Mouse (Mus musculus) spleen, adult 2 months (tissue): Measurements from ENCODE around the gene Slc16a10.
"Not testable (repeated sequence)": the region's sequence is repeated elsewhere in the genome, so short reads cannot be mapped to it uniquely, and the experiment has no call there.

Experiments
- CTCF ChIP-seq: fragments of 200-500 bp; IDR thresholded peaks from 2 replicates; pipeline ENCODE4 v1.5.1; 2011; ENCODE audit warnings: mild to moderate bottlenecking, inconsistent platforms; ENCODE audit not compliant: insufficient read depth, insufficient read length, insufficient replicate concordance; ENCODE audit errors: extremely low read depth
- POLR2A ChIP-seq: fragments of 200-500 bp; IDR thresholded peaks from 2 replicates; pipeline ENCODE4 v1.6.1; 2011; ENCODE audit warnings: low read depth, low read length, inconsistent platforms

- not testable (repeated sequence) for TF ChIP-seq CTCF, POLR2A
These were observed 133.2 kb downstream of the Slc16a10 start for GRCm38 (mm10) chr10:40008847-40009246.
